Mouse (Mus musculus): ENCODE results near the gene Mcemp1.
A peak's percentile ranks its signal among the peaks of the same experiment; 100 is the strongest.

Mcemp1 gene

DNA sequence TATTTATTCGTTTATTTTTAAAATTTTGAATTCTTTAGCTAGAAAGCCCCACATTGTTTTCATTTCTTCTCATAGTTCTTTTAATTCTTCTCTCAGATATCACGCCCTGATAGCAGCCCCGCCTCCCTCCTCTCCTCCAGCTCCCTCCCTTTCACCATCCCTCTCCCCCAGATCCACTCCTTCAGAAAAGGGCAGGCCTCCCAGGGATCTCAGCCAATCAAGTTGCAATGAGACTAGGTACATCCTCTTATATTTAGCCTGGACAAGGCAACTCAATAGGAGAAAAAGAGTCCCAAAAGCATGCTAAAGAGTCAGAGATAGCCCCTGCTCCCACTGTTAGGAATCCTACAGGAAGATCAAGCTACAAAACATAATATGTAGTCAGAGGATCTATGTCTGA is 9.1 kb downstream of the Mcemp1 start:
- DNase-seq = no peak

DNA sequence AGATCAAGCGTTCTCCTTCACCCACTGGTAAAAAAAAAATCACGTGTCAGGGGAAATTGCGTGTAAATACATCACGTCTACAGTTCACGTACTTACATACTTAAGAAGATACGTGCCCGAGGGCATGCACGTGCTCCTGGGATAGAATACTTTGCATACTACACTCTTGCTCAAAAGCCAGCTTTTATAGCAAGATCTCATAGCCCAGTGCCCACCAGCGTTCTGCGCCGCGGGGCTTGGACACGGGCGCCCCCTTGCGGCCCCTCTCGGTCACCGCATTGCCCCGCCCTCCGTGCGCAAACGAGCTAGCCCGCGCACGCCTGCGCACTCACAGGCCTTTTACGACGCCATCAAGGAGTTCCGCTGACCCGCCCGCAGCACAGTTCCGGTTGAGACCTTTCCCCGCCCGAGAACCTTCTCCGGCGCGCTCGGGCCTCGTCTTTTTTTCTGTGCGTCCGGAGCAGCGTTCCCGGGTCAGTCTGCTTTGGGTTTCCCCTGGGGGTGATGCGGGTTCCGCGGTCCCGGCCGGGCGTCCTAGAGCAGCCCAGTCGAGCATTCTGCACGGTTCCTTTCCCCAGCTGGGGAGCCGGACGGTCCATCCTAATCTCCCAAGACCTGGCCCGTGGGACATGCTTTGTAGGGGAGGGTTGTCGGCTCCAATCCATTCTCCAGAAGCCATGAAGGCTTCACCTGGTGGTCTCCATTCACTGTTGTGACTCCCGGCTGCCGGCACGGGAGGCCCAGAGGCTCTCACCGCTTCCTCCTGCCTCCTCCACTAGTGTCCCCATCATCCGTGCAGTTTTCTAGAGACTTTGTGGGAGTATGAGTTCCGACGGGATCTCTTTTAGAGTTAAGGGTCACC is 10.8 kb downstream of the Mcemp1 start, which contains the start of gene Trappc5:
Trappc5 (plus strand) TSS at position 169 of the 862 bp plus-strand sequence.
- DNase-seq = peak; percentile 93

DNA sequence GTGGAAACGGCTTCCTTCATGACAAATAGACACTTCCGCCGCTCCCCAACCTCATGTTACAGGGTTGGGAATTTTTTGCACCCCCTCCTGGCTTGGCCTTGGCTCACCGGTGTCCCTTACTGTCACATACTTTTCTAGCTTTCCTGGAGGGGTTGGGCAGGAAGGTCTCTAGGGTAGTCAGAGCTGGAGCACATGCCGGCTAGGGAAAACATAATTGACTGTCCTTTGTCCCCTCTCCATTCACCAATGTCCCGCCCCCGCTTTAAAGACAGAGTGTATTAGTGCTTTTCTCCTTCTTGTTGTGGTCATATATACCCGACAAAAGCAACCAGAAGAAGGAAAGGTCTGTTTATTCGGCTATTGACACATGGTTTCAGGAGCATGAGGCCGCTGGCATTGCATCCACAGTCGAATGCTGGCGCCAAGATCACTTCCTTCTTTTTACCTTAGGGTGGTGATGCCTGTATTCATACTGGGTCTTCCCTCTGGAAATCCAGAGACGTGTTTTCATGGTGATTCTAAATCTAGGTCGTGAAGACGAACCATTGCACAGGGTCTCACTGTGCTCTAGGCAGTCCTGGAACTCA is 11.5 kb downstream of the Mcemp1 start:
- DNase-seq = peak; percentile 49

DNA sequence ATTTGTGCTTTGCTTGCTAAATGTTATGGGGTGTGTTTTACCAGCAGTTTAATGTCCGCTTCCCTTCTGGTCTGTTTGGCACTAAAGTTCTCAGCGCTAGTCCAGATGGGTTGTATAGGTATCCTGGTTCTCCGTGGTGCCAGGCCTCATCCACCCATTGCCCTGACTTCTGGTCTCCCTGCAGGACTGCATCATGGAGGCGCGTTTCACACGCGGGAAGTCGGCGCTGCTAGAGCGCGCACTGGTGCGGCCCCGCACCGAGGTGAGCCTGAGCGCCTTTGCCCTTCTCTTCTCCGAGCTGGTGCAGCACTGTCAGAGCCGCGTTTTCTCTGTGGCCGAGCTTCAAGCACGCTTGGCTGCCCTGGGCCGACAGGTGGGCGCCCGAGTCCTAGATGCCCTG is 13.3 kb downstream of the Mcemp1 start:
- DNase-seq = no peak

DNA sequence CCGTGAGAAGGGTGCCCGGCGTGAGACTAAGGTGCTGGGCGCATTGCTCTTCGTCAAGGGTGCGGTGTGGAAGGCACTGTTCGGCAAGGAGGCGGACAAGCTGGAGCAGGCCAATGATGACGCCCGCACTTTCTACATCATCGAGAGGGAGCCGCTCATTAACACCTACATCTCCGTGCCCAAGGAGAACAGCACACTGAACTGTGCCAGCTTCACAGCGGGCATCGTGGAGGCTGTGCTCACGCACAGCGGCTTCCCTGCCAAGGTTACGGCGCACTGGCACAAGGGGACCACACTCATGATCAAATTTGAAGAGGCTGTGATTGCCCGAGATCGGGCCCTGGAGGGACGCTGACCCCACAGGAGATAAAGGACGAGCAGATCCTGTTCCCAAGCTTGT is 13.7 kb downstream of the Mcemp1 start:
- DNase-seq = peak; percentile 75

DNA sequence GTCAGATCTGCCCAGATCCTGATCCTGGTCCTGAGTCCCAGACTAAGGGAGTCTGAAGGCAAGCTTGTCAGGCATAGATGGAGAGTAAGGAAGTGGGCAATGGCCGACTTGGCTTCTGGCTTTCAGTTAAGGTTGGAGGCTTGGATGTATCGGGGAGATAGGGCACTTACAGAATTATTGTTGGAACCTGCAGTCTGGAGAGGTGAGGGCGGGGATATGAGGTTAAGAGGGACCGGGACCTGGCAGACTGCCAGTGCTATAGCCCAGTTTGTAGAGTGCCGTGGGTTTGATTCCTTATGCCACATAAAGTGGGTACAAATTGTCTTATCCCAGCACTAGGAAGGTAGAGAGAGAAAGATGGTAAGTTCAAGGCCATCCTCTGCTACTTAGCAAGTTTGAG is 14.1 kb downstream of the Mcemp1 start:
- DNase-seq = peak; percentile 53

DNA sequence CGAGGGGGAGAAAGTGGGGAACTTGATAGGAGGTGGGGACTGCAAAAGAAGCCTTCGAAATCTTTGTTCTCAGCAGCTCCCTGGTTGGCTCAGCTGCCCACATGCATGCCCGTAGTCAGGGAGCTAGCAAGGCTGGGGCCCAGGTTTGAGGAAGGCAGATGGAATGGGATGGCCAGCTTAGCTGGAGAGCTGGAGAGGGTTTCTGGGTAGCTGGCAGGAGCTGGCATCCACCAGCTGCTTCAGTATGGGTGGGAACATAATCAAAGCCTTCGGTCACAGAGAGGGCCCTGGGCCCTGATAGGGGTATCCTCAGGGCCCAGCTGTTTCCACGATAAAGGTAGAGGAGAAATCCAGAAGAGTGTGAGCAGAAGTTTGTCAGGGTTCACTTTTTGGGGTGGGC is 16.9 kb downstream of the Mcemp1 start:
- DNase-seq = peak; percentile 46

DNA sequence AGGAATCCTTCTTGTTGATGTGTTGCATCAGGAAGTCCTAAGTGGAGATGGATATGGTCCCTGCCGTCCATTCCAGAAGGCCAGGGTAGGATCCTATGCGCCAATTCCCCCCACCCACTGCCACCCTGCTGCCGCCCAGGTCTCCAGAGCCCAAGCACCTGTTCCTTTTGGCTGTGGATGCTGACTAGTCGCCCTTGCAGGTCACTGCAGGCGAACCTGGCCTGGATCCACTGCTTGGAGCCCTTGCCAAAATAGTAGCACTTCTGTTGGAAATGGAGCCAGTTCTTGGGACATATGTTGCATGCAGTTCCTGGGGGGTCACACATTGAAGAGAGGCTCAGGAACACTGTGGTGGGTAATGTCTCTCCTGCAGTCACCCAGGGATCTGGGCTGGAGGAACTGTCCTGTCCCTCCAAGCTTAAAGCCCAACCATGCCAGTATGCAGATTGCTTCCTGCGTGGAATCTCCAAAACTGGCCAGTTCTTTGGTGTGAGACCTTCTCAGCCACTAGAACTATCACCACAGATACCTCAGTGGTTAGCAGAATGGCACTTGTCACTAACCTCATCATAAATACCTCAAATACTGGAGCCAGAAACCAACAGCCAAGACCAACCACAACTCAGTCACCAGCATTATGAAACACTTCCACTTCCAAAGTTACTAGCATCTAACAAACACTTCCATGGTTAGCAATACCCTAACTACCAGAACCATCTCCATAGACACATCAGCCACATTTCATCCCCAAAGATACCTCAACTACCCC is 18.0 kb downstream of the Mcemp1 start:
- DNase-seq = peak; percentile 89

DNA sequence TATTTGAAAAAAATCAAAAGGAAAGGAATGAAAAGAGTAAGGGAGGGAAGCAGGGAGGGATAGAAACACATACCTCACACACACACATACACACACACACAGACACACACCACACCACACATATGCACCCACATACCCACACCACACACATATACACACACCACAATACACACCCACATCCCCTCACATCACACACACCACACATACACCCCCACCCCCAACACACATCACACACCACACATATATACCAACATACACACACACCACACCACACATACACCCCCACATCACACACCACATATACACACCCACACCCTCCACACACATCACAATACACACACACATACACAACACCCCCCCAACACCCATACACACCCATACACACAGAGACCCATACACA is 19.0 kb downstream of the Mcemp1 start:
- DNase-seq = no peak

DNA sequence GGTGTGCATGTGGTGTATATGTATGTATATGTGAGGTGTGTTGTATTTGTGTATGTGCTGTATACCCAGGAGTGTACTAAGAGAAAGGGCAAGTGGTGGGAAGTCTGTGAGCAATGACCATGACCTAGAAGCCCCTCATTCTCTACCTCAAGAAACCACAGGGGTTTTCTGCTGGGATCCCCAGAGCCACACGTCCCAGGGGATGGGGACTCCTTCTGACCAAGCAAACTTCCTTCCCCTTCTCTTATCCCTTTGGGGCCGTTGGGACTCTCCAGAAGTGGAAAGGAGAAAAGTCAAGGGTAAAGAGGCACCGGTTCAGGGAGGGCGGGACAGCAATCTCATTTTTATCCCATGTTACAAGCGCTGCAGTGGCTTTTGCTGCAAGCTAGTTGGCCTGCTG is 19.9 kb downstream of the Mcemp1 start:
- DNase-seq = no peak

DNA sequence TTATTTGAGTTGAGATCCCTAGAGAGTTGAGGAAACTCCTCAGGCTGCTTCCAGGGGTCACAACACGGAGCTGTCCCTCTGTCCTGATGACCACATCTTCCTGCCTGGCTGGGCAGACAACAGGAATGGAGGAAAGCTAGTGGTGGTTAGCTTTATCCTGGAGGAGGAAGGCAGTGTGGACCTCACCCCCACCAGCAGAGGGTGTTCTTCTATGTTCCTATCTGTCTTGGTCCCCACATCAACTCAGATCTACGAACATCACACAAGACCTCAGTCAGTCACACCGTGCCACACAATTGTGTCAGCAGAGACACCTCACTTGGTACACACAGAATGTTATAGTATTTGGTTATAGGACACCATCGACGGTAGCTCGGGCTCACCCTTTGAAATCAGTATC is 22.0 kb downstream of the Mcemp1 start:
- DNase-seq = no peak

DNA sequence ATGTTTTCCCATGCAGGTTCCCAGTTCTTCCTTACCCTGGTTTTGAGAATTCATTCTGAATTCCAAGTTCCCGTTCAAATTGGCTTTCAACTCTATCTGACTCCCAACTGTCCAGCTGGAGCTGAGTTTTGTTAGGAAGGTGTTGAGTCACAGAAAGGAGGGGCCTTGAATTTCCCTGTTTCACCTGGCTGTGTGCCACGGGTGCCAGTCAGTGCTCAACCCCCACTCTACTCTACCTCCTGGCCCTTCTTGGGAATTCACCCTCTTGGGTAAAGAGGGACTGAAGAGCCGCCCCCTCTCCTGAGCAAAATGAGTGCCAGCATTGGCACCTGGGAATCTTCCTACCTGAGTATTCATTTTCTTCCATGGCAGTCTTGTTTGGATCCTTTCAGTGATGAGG is 25.2 kb downstream of the Mcemp1 start:
- DNase-seq = no peak

DNA sequence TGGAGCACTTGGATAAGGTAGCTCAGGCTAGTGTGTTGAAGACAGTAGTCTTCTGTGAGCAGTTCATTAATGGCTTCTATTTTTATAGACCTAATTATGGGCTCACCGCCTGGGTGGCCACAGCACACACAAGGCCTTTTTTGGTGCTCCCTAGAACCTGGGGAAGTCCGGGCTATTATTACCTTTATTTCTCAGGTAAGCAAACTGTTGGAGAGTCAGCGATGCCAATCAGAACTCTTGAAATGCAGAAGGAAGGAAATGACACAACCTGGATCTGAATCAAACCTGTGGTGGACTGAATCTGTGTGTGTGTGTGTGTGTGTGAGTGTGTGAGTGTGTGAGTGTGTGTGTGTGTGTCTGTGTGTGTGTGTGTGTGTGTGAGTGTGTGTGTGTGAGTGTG is 28.6 kb downstream of the Mcemp1 start, which contains the start of gene Fcer2a:
Fcer2a (minus strand) TSS at position 55 of the 400 bp plus-strand sequence.
- no peak for DNase-seq

DNA sequence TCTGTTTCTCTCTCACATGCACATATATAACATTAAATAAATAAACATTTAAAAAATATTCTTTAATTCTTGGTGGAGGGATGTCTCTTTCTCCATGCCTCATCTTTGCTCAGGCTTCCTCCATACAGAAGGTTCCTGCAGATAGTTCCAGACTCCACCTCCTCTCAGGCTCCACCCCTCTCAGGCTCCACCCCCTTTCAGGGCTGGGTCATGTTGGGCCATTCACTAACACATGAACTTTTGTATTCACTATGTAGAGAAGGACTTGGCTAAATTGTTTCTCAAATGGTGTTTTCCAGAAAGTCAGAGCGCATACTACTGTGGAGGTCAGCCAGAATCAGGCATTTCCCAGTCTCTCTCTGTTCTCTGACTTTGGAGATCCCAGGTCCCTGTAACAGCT is 35.9 kb downstream of the Mcemp1 start:
- no peak for DNase-seq

DNA sequence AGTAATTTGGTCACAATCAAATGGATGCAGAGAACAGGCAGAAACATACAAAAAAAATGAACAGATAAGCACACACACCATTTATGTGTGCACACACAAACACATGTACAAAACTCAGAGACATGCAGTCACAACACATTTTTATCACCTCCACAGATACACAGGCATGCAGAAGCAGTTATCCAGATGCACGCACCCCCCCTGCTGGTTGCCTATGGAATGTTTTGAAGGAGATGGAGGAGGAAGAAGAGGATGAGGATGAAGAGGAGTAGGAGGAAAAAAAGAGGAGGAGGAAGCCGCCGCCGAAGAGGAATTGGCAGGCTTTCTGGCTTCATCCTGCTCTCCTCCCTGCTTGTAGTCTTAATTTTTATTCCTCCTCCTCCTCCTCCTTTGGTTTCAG is 40.2 kb downstream of the Mcemp1 start:
- no peak for DNase-seq

DNA sequence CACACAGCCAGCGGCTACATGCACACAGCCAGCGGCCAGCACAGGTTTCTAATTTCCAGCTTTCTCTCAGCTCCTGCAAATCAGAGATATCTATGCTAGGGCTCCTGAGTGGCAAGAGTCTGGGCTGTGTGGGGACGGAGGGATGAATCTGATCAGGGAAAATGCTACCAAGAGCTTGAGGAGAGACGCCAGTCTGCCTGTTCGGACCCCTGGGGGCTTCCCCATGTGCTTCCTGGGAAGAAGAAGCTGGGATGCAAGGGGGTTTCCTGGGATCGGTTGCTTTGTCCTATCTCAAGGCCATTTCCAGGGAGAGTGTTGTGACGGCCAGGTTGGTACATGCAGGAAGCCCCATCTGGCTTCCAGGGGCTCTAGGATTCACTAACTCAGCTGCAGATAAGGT is 42.1 kb downstream of the Mcemp1 start:
- DNase-seq = no peak

DNA sequence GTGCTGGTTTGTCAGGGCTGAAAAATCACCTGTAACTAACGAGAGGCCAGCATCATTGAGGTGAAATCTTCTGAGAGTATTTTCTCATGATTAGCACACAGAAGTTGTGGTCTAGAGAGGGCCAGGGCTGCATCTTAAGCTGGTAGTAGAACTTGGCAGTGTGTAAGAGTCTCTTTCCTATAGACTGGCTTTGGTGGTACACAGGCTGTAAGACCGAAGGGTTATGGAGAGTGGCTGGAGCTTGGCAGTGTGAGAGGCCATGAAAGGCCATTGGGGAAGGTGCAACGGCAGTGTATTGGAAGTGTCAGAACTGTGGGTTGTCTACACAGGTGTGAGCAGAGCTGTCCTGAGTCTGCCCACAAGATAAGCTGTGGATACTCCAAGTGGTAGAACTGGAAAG is 44.8 kb downstream of the Mcemp1 start:
- no peak for DNase-seq

DNA sequence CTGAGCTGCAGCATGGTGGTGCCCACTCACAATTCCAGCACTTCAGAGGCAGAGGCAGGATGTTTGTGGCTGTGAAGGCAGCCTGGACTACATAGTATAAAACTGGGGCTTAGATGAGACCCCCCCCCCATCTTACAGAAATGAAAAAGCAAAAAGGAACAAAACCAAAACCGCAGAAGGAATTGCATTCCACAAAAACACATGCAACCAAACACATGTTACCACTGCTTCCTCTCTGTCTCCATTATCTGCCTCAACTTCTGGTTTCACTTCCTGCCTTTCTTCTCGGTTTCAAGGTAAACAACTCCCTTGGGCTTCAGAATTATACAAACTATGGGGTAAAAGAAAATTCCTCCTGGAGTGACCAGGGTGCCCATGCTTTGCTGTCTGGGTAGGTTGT is 46.1 kb downstream of the Mcemp1 start:
- DNase-seq = no peak

DNA sequence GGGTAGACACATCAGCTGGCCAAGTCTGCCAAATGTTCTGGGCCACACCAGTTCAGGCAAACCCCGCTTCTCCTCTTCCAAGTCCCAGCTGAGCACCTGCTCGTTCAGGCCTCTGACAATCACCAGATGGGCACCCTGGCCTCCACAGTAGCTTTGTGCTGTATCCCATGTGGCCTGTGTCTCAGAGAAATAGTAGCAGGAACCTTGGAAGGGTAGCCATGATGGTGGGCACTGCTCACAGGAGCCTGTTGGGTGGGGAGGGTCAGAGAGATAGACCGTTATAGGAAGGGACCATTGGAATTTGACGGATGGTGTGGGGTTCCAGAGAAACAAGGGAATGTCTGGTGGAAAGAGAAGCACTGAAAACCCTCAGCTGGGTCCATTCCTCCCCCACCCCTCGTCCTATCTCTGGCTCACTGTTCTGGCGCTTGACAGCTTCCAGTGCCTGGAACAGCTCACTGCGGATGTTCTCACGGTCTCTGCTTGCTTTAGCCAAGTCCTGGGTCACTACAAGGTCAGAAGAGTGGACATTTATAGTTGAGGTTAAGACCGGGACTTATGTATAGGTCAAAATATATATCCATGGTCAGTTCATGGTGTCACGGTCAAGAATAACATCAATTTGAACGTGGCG is 51.9 kb downstream of the Mcemp1 start:
- DNase-seq = no peak

DNA sequence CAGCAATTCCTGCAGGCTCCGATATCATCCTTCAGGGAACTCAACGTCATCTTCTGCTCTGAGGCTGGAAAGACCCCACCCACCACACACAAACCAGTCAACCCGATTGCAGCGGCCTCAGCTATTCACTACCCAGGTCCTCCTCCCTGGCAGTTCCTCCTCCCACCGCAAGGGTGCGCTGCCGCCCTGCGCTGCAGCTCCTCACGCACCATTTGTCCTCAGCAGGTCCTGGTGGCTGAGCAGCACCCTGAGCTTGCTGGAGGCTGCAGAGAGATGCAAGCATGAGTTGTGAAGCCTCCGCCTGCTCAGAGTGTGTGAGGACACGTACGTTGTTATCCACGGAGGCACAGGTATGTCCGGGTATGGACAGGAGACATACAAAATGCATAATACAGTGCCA is 53.0 kb downstream of the Mcemp1 start:
- DNase-seq = peak; percentile 38
